In genomic region chr1:62720727-62721705, GRCm38 (mm10) we compare ENCODE assay signal across 13 mouse cellular contexts. TPM values are rescaled to one million over a fixed set of nuclear protein-coding genes. Genes with fewer than 3 reads are reported as not detected.
A peak's percentile ranks its signal among the peaks of the same experiment; 100 is the strongest.
DNase-seq lines count a peak whose midpoint lies in the region; ATAC-seq and TF ChIP-seq lines count a peak whose summit lies in the region.
"Had no signal": no experiment of that assay in that cellular context is flagged by ENCODE, and none has a peak within 500 bp of the region (broad histone marks: within the 10 kb centered on the region; RNA-seq: fewer than 3 reads in every experiment).

No protein-coding gene starts in this region.

- H3K9ac ChIP-seq in heart, embryonic 13.5 days = no peak overlapping the region
- H3K9ac ChIP-seq in lung, embryonic 16.5 days (ENCODE audit: low read length) = no peak overlapping the region
- H3K9ac ChIP-seq in intestine, embryonic 16.5 days (ENCODE audit: low read depth, low read length) = no peak overlapping the region
- H3K9ac ChIP-seq in stomach, postnatal 0 days (ENCODE audit: low read length) = no peak overlapping the region
- H3K9ac ChIP-seq: limb, embryonic 13.5 days; stomach, embryonic 15.5 days had no signal

- no peak for TF ChIP-seq CTCF in stomach, postnatal 0 days (IDR thresholded peaks at IDR 0.05; ENCODE audit: low read depth)

- peak overlapping the region; percentile 22 for H3K27ac ChIP-seq in heart, embryonic 13.5 days (replicated peaks)
- H3K27ac ChIP-seq in lung, embryonic 16.5 days (ENCODE audit: low read length) = peak overlapping the region; percentile 26
- H3K27ac ChIP-seq in intestine, embryonic 16.5 days (ENCODE audit: low read length) = peak overlapping the region; percentile 1; the same call in 1 of the 2 replicates
- H3K27ac ChIP-seq in stomach, postnatal 0 days (replicated peaks) = peak overlapping the region; percentile 53; the same call in 1 of the 2 replicates
- H3K27ac ChIP-seq: limb, embryonic 13.5 days; stomach, embryonic 15.5 days had no signal

- ATAC-seq in heart, embryonic 13.5 days (ENCODE audit: extremely low read depth, insufficient number of reproducible peaks, low FRiP score, low TSS enrichment) = no peak
- ATAC-seq in lung, embryonic 16.5 days (ENCODE audit: low read depth) = no peak
- ATAC-seq in intestine, embryonic 16.5 days = no peak
- ATAC-seq in stomach, postnatal 0 days (ENCODE audit: low FRiP score, low TSS enrichment) = no peak
- no peak for ATAC-seq in activated CD4-positive, CD25-positive, alpha-beta regulatory T cell, adult 4 months
- ATAC-seq: midbrain, embryonic 16.5 days had no signal

- no peaks in the 10 kb centered on the region for H3K27me3 ChIP-seq in heart, embryonic 13.5 days (replicated peaks)
- H3K27me3 ChIP-seq in lung, embryonic 16.5 days (ENCODE audit: control insufficient read depth, insufficient read depth, low read depth, low read length) = no peaks in the 10 kb centered on the region
- H3K27me3 ChIP-seq in intestine, embryonic 16.5 days (replicated peaks; ENCODE audit: control insufficient read depth, insufficient read depth, low read length) = no peaks in the 10 kb centered on the region
- H3K27me3 ChIP-seq in stomach, postnatal 0 days (ENCODE audit: control insufficient read depth, insufficient read depth, low read length) = no peaks in the 10 kb centered on the region
- H3K27me3 ChIP-seq: limb, embryonic 13.5 days; stomach, embryonic 15.5 days had no signal

- DNase-seq in heart, postnatal 14 days = no peak
- no peak for DNase-seq in lung, postnatal 10 days
- no peak for DNase-seq in stomach, postnatal 0 days (ENCODE audit: low spot score)
- no peak for DNase-seq in urinary bladder, adult 2 months (ENCODE audit: low spot score)
- DNase-seq: cerebellum, adult 11 months; gastrocnemius, postnatal 14 days had no signal

- H3K36me3 ChIP-seq in heart, embryonic 13.5 days = 0 out of 2 replicates have a peak, but pooled peaks cover 6% of the 10 kb centered on the region
- peaks cover 3% of the 10 kb centered on the region for H3K36me3 ChIP-seq in lung, embryonic 16.5 days (ENCODE audit: control insufficient read depth, insufficient read depth, low read length)
- H3K36me3 ChIP-seq in intestine, embryonic 16.5 days (ENCODE audit: control insufficient read depth, insufficient read depth, low read length) = no peaks in the 10 kb centered on the region
- 0 out of 2 replicates have a peak, but pooled peaks cover 2% of the 10 kb centered on the region for H3K36me3 ChIP-seq in stomach, postnatal 0 days (ENCODE audit: control insufficient read depth, insufficient read depth, low read length)
- H3K36me3 ChIP-seq: stomach, embryonic 15.5 days had no signal

- peaks cover 46% of the 10 kb centered on the region for H3K4me1 ChIP-seq in heart, embryonic 13.5 days
- peaks cover 9% of the 10 kb centered on the region for H3K4me1 ChIP-seq in lung, embryonic 16.5 days (replicated peaks; ENCODE audit: control insufficient read depth, insufficient read depth, low read length)
- H3K4me1 ChIP-seq in intestine, embryonic 16.5 days (ENCODE audit: control insufficient read depth, insufficient read depth, low read length) = peaks cover 20% of the 10 kb centered on the region
- H3K4me1 ChIP-seq in stomach, postnatal 0 days (replicated peaks; ENCODE audit: control insufficient read depth, insufficient read depth) = no peaks in the 10 kb centered on the region

- no peak for TF ChIP-seq EP300 in stomach, postnatal 0 days (optimal IDR thresholded peaks at IDR 0.05)

- intact Hi-C loops in heart, postnatal 14 days (cut with DNase I) = loop anchor here (5.0 kb wide), 1 partner anchor 51 kb away; no protein-coding TSS in a partner anchor

- H3K9me3 ChIP-seq in heart, embryonic 13.5 days = no peaks in the 10 kb centered on the region
- H3K9me3 ChIP-seq in lung, embryonic 16.5 days (ENCODE audit: control insufficient read depth, low read length) = no peaks in the 10 kb centered on the region
- H3K9me3 ChIP-seq in intestine, embryonic 16.5 days (ENCODE audit: control insufficient read depth, low read length) = no peaks in the 10 kb centered on the region
- H3K9me3 ChIP-seq in stomach, postnatal 0 days (ENCODE audit: control insufficient read depth, low read length) = no peaks in the 10 kb centered on the region
- H3K9me3 ChIP-seq: limb, embryonic 13.5 days; stomach, embryonic 15.5 days had no signal

- WGBS in heart, embryonic 13.5 days = 64% methylated on average over 13 of the region's 13 CpGs
- 71% methylated on average over 13 of the region's 13 CpGs for WGBS in lung, embryonic 16.5 days
- 68% methylated on average over 13 of the region's 13 CpGs for WGBS in intestine, embryonic 16.5 days
- WGBS in stomach, postnatal 0 days = 73% methylated on average over 13 of the region's 13 CpGs

- no peak overlapping the region for H3K4me3 ChIP-seq in heart, embryonic 13.5 days
- H3K4me3 ChIP-seq in lung, embryonic 16.5 days (ENCODE audit: low read length) = no peak overlapping the region
- H3K4me3 ChIP-seq in intestine, embryonic 16.5 days (ENCODE audit: low read length) = no peak overlapping the region
- no peak overlapping the region for H3K4me3 ChIP-seq in stomach, postnatal 0 days (ENCODE audit: low read depth, low read length)
- H3K4me3 ChIP-seq: limb, embryonic 13.5 days; stomach, embryonic 15.5 days had no signal

- no peak overlapping the region for H3K4me2 ChIP-seq in heart, embryonic 13.5 days
- H3K4me2 ChIP-seq in lung, embryonic 16.5 days (ENCODE audit: low read depth, low read length) = no peak overlapping the region
- H3K4me2 ChIP-seq in intestine, embryonic 16.5 days (ENCODE audit: low read depth, low read length) = no peak overlapping the region
- H3K4me2 ChIP-seq in stomach, postnatal 0 days (replicated peaks; ENCODE audit: low read depth) = no peak overlapping the region
- H3K4me2 ChIP-seq: limb, embryonic 13.5 days; stomach, embryonic 15.5 days had no signal

RNA-seq across cellular contexts. Expression of gene Nrp2, which starts 17.9 kb away (rescaled TPM):
- polyA plus RNA-seq in heart, embryonic 13.5 days (2015; fragmentation: Nextera tagmentation; extraction: Ambion mirVana) = 5.0 and 7.0 TPM in 2 replicates
- total RNA-seq in heart, postnatal 14 days (2021) = 10 to 100 TPM; 41.9 to 56.8 TPM
- polyA plus RNA-seq in lung, embryonic 16.5 days (2015; fragmentation: Nextera tagmentation; extraction: Ambion mirVana) = 11.6 and 13.3 TPM in 2 replicates
- polyA plus RNA-seq in intestine, embryonic 16.5 days (2015; fragmentation: Nextera tagmentation; extraction: Ambion mirVana) = 23.0 and 23.7 TPM in 2 replicates
- polyA plus RNA-seq in stomach, postnatal 0 days (2015; fragmentation: Nextera tagmentation; extraction: Ambion mirVana) = 10.2 TPM in 2 replicates
- under 1 TPM in 1 of 2 experiments, not detected in 1; 0.19 TPM for polyA plus RNA-seq in activated CD4-positive, CD25-positive, alpha-beta regulatory T cell, adult 4 months (2017; shearing (Covaris generic))
- polyA plus RNA-seq in urinary bladder, adult 2 months (2012; rRNA removed) = 114 and 146 TPM in 2 replicates

Comparison
In these comparisons a context has a peak if more than half of its experiments do, and no peak if none do; other contexts are left out.
1. H3K27ac ChIP-seq: peak in every context shown above with its lines; median percentile 53 in stomach, postnatal 0 days; 26 in lung, embryonic 16.5 days; 22 in heart, embryonic 13.5 days; 1 in intestine, embryonic 16.5 days.